Mouse (Mus musculus) midbrain, embryonic 15.5 days (tissue): ENCODE results near the gene Ndufs6. TPM values are rescaled to one million over a fixed set of nuclear protein-coding genes. Genes with fewer than 3 reads are reported as not detected.

ENCODE experiments used
- ATAC-seq: fragments of 200-750 bp; cut with Nextera tagmentation; replicated peaks from 2 replicates; pipeline ENCODE4 v1.8.0; 2017; ENCODE audit warnings: moderate TSS enrichment
- H3K27ac ChIP-seq: fragments of 300-500 bp; sonication (generic); 2 replicates; pipeline ENCODE4 v1.5.1; 2015; ENCODE audit warnings: mild to moderate bottlenecking, inconsistent platforms
- H3K27me3 ChIP-seq: fragments of 300-500 bp; sonication (generic); replicated peaks from 2 replicates; pipeline ENCODE4 v1.6.1; 2015; ENCODE audit warnings: inconsistent platforms
- H3K36me3 ChIP-seq: fragments of 300-500 bp; sonication (generic); replicated peaks from 2 replicates; pipeline ENCODE4 v1.6.1; 2015; ENCODE audit warnings: inconsistent platforms
- H3K4me1 ChIP-seq: fragments of 300-500 bp; sonication (generic); 2 replicates; pipeline ENCODE4 v1.6.1; 2015; ENCODE audit warnings: inconsistent platforms
- H3K4me2 ChIP-seq: fragments of 300-500 bp; sonication (generic); 2 replicates; pipeline ENCODE4 v1.6.1; 2015; ENCODE audit warnings: inconsistent platforms, mild to moderate bottlenecking, moderate library complexity
- H3K4me3 ChIP-seq: fragments of 300-500 bp; sonication (generic); 2 replicates; pipeline ENCODE4 v1.5.1; 2015; ENCODE audit warnings: mild to moderate bottlenecking, inconsistent platforms
- H3K9ac ChIP-seq: fragments of 300-500 bp; sonication (generic); 2 replicates; pipeline ENCODE4 v1.6.1; 2015; ENCODE audit warnings: mild to moderate bottlenecking, inconsistent platforms
- H3K9me3 ChIP-seq: fragments of 300-500 bp; sonication (generic); 2 replicates; pipeline ENCODE4 v1.6.1; 2016; ENCODE audit warnings: inconsistent platforms
- WGBS: fragments of 180-500 bp; shearing (Covaris S2); methylation state at CpG from one replicate; pipeline ENCODE4 v1.1.7; 2015; ENCODE audit warnings: mixed read lengths; 5-methylcytosine and 5-hydroxymethylcytosine counted together
- polyA plus RNA-seq: library from polyadenylated mRNA; unstranded; fragments of >200 nt; fragmentation: Nextera tagmentation; extraction: Ambion mirVana; gene quantifications from 2 replicates; pipeline ENCODE4 v1.2.1, GENCODE M21; 2015

Ndufs6 gene
- polyA plus RNA-seq, 1 experiment from 2014 or later: 410 TPM

- Histone ChIP-seq H3K9me3 (no peaks in the 10 kb centered on the region), H3K4me3 (no peak overlapping the region), H3K4me2 (no peak overlapping the region), H3K4me1 (no peaks in the 10 kb centered on the region), H3K9ac (no peak overlapping the region), H3K27ac (no peak overlapping the region), H3K27me3 (no peaks in the 10 kb centered on the region), H3K36me3 (no peaks in the 10 kb centered on the region)
- WGBS: 78% methylated on average over 5 of the region's 5 CpGs
- ATAC-seq: no peak
Measured at GRCm38 (mm10) chr13:73299322-73299721, 29.0 kb downstream of the Ndufs6 start.

DNA sequence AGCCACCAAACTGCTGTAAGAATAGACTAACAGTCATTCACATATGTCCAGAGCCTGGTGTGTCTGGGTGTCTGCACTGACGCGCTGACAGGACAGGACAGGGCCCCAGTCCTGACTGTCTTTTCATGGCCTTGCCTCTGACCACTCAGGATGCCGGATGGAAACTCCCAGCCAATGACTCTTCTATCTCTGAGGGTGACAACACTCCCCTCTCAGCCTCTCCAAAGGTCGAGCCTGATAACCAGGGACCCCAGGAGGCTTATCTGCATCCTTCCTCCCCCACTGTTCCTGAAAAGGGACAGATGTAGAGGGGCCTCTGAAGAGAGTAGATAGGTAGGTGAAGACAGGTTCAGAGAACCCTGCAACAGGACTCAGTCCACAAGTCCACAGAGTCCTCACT is 29.6 kb downstream of the Ndufs6 start:
- H3K27ac ChIP-seq: no peak overlapping the region
- H3K4me1 ChIP-seq: no peaks in the 10 kb centered on the region
- H3K9me3 ChIP-seq: no peaks in the 10 kb centered on the region
- H3K27me3 ChIP-seq: no peaks in the 10 kb centered on the region
- WGBS: 65% methylated on average over 4 of the region's 4 CpGs
- H3K4me2 ChIP-seq: no peak overlapping the region
- H3K4me3 ChIP-seq: no peak overlapping the region
- H3K36me3 ChIP-seq: no peaks in the 10 kb centered on the region
- no peak overlapping the region for H3K9ac ChIP-seq
- ATAC-seq: no peak

- no peaks in the 10 kb centered on the region for H3K36me3 ChIP-seq
- ATAC-seq: no peak
- no peaks in the 10 kb centered on the region for H3K27me3 ChIP-seq
- no peaks in the 10 kb centered on the region for H3K4me1 ChIP-seq
- H3K9ac ChIP-seq: no peak overlapping the region
- WGBS: 42% methylated on average over 2 of the region's 2 CpGs
- H3K9me3 ChIP-seq: no peaks in the 10 kb centered on the region
- H3K4me2 ChIP-seq: no peak overlapping the region
- no peak overlapping the region for H3K27ac ChIP-seq
- no peak overlapping the region for H3K4me3 ChIP-seq
Measured at GRCm38 (mm10) chr13:73291102-73291501, 37.2 kb downstream of the Ndufs6 start.

DNA sequence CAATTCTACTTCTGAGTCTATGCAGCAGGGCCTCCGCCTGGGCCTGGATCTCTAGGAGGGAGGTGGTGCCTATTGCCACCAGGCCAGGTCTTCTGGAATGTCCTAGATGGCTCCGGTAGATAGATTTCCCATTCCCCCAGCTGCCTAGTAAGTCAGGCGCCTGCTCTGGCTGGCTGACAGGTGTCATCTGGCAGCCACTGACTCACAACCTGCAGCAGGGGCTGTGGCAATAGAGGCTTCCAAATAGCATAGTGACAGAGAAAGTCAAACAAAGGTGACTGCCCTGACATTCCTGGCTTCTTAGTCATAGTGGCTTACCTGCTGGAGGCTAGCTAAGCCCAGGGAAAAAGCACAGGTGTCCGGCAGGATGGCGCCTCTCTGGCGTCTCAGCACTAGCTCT is 38.1 kb downstream of the Ndufs6 start:
- WGBS: 92% methylated on average over 6 of the region's 6 CpGs
- H3K9ac ChIP-seq: no peak overlapping the region
- H3K4me2 ChIP-seq: no peak overlapping the region
- H3K4me1 ChIP-seq: no peaks in the 10 kb centered on the region
- ATAC-seq: no peak
- no peaks in the 10 kb centered on the region for H3K27me3 ChIP-seq
- H3K4me3 ChIP-seq: no peak overlapping the region
- no peaks in the 10 kb centered on the region for H3K9me3 ChIP-seq
- H3K36me3 ChIP-seq: no peaks in the 10 kb centered on the region
- no peak overlapping the region for H3K27ac ChIP-seq

GRCm38 (mm10) chr13:73283534-73283933 is 44.8 kb downstream of the Ndufs6 start:
- H3K36me3 ChIP-seq: no peaks in the 10 kb centered on the region
- peaks cover 3% of the 10 kb centered on the region; the same call in 1 of the 2 replicates for H3K27me3 ChIP-seq
- no peaks in the 10 kb centered on the region for H3K4me1 ChIP-seq
- H3K4me3 ChIP-seq: no peak overlapping the region
- H3K9ac ChIP-seq: no peak overlapping the region
- no peaks in the 10 kb centered on the region for H3K9me3 ChIP-seq
- no peak overlapping the region for H3K4me2 ChIP-seq
- 94% methylated on average over 1 of the region's 1 CpGs for WGBS
- no peak overlapping the region for H3K27ac ChIP-seq
- no peak for ATAC-seq

- Histone ChIP-seq H3K27me3 (peaks cover 5% of the 10 kb centered on the region; the same call in 1 of the 2 replicates), H3K4me2 (no peak overlapping the region), H3K9ac (no peak overlapping the region), H3K4me3 (no peak overlapping the region), H3K9me3 (no peaks in the 10 kb centered on the region), H3K4me1 (no peaks in the 10 kb centered on the region), H3K27ac (no peak overlapping the region), H3K36me3 (no peaks in the 10 kb centered on the region)
- 84% methylated on average over 2 of the region's 2 CpGs for WGBS
- no peak for ATAC-seq
Measured at GRCm38 (mm10) chr13:73282407-73282806, 45.9 kb downstream of the Ndufs6 start.

- no peak overlapping the region for H3K27ac ChIP-seq
- H3K4me1 ChIP-seq: no peaks in the 10 kb centered on the region
- no peak overlapping the region for H3K4me3 ChIP-seq
- no peaks in the 10 kb centered on the region for H3K9me3 ChIP-seq
- 97% methylated on average over 1 of the region's 1 CpGs for WGBS
- H3K9ac ChIP-seq: no peak overlapping the region
- H3K36me3 ChIP-seq: no peaks in the 10 kb centered on the region
- H3K4me2 ChIP-seq: no peak overlapping the region
- H3K27me3 ChIP-seq: peaks cover 18% of the 10 kb centered on the region
- no peak for ATAC-seq
Measured at GRCm38 (mm10) chr13:73279196-73279595, 49.1 kb downstream of the Ndufs6 start.

DNA sequence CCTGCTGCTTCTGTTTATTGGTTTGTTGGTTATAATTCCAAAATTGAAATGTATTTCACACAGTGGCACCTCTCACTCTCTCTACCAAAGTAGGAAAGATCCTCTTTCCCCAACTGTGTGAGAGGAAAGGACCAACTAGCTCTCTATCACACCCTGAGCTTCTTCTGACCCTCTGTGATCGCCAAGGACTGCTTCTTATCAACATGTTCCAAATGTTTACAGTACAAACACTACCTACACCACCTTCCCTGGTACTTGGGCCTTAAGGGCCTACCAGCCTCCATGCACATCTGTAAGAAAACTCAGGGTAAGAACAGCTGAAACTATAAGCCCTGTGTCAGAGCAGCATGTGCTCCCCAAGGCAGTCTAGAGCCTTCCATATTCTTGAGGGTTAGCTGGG is 50.5 kb downstream of the Ndufs6 start:
- Histone ChIP-seq H3K36me3 (no peaks in the 10 kb centered on the region), H3K27ac (no peak overlapping the region), H3K9me3 (no peaks in the 10 kb centered on the region), H3K9ac (no peak overlapping the region), H3K4me2 (no peak overlapping the region), H3K4me3 (no peak overlapping the region), H3K27me3 (peaks cover 32% of the 10 kb centered on the region), H3K4me1 (no peaks in the 10 kb centered on the region)
- 76% methylated on average over 1 of the region's 1 CpGs for WGBS
- no peak for ATAC-seq

- no peak for ATAC-seq
- Histone ChIP-seq H3K27me3 (peaks cover 37% of the 10 kb centered on the region), H3K27ac (no peak overlapping the region), H3K9me3 (no peaks in the 10 kb centered on the region), H3K4me3 (no peak overlapping the region), H3K4me2 (no peak overlapping the region), H3K4me1 (peaks cover 2% of the 10 kb centered on the region), H3K36me3 (no peaks in the 10 kb centered on the region), H3K9ac (no peak overlapping the region)
- WGBS: 93% methylated on average over 6 of the region's 6 CpGs
Measured at GRCm38 (mm10) chr13:73277361-73277760, 51.0 kb downstream of the Ndufs6 start.

DNA sequence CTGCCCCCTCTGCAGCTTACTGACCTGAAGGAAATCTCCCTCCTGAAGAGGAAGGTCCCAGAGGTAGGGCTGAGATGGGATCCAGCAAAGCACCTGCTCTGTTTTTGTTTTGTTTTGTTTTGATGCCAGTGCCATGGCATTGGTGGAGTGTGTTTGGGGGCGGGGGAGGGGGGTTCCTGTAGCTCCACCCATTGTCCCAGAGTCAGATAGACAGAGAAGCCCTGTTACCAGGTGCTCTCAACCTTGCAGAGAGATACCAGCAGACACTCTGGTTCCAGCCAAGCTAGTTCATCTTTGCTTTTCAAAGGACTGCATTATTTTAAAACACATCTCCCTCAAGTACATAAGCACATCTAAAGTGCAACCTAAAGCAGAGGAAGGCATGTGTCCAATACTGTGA is 54.8 kb downstream of the Ndufs6 start:
- Histone ChIP-seq H3K9me3 (no peaks in the 10 kb centered on the region), H3K4me3 (no peak overlapping the region), H3K4me2 (no peak overlapping the region), H3K4me1 (peaks cover 24% of the 10 kb centered on the region), H3K36me3 (no peaks in the 10 kb centered on the region), H3K9ac (no peak overlapping the region), H3K27ac (no peak overlapping the region), H3K27me3 (peaks cover 64% of the 10 kb centered on the region)
- WGBS: 30% methylated on average over 1 of the region's 1 CpGs
- no peak for ATAC-seq

DNA sequence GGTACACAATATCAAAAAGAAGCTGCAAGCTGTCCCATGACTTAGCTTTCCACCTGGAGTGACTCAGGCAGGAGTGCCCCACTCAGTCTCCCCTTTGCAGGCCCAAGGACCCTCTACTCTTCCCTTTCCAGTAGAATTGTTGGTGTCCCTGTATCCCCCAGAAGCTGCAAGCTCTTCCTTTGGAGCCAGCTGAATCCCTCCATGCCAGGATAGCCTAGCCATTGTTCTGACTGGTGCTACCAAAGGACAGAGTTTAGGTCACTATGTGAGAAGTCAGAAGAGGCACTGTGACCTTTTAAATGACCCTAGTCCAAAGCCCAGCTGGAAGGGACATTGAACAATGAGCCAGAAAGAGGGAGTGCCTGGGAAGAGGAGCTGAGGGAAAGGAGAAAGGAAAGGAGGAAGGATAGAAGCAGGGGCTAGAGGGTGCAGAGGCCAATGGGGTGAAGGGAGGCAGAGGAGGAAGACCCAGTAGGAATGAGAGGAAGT is 55.5 kb downstream of the Ndufs6 start:
- Histone ChIP-seq H3K4me1 (peaks cover 27% of the 10 kb centered on the region), H3K4me2 (no peak overlapping the region), H3K9ac (no peak overlapping the region), H3K36me3 (no peaks in the 10 kb centered on the region), H3K9me3 (no peaks in the 10 kb centered on the region), H3K27ac (no peak overlapping the region), H3K4me3 (no peak overlapping the region), H3K27me3 (peaks cover 71% of the 10 kb centered on the region)
- ATAC-seq: no peak

GRCm38 (mm10) chr13:73271336-73272242 is 56.8 kb downstream of the Ndufs6 start:
- Histone ChIP-seq H3K4me3 (peak overlapping the region; percentile 24), H3K27ac (no peak overlapping the region), H3K27me3 (peaks cover 81% of the 10 kb centered on the region), H3K4me2 (peak overlapping the region; percentile 48), H3K36me3 (no peaks in the 10 kb centered on the region), H3K9ac (peak overlapping the region; percentile 3; the same call in 1 of the 2 replicates), H3K9me3 (no peaks in the 10 kb centered on the region), H3K4me1 (peaks cover 27% of the 10 kb centered on the region)
- ATAC-seq: 0 out of 2 replicates have a peak, but pooled peaks have one; percentile 28
- under 1% methylated on average over 53 of the region's 53 CpGs for WGBS
